Mouse (Mus musculus) embryonic facial prominence, embryonic 13.5 days (tissue): Measurements from ENCODE around the gene Sema4g. TPM values are rescaled to one million over a fixed set of nuclear protein-coding genes. Genes with fewer than 3 reads are reported as not detected.
A peak's percentile ranks its signal among the peaks of the same experiment; 100 is the strongest.

Experiments
- ATAC-seq: fragments of 200-750 bp; cut with Nextera tagmentation; 2 replicates; pipeline ENCODE4 v1.8.0; 2017; ENCODE audit warnings: low read depth; ENCODE audit not compliant: insufficient number of reproducible peaks, insufficient read depth, low FRiP score, low TSS enrichment
- H3K27ac ChIP-seq: fragments of 300-500 bp; sonication (generic); 2 replicates; pipeline ENCODE4 v1.5.1; 2015; ENCODE audit warnings: moderate library complexity, mild to moderate bottlenecking, inconsistent platforms
- H3K27me3 ChIP-seq: fragments of 300-500 bp; sonication (generic); 2 replicates; pipeline ENCODE4 v1.6.1; 2015; ENCODE audit warnings: mild to moderate bottlenecking, inconsistent platforms
- H3K36me3 ChIP-seq: fragments of 300-500 bp; sonication (generic); 2 replicates; pipeline ENCODE4 v1.6.1; 2015; ENCODE audit warnings: mild to moderate bottlenecking, inconsistent platforms
- H3K4me1 ChIP-seq: fragments of 300-500 bp; sonication (generic); 2 replicates; pipeline ENCODE4 v1.6.1; 2015; ENCODE audit warnings: inconsistent platforms
- H3K4me2 ChIP-seq: fragments of 300-500 bp; sonication (generic); 2 replicates; pipeline ENCODE4 v1.6.1; 2015; ENCODE audit warnings: moderate library complexity, mild to moderate bottlenecking, inconsistent platforms
- H3K4me3 ChIP-seq: fragments of 300-500 bp; sonication (generic); 2 replicates; pipeline ENCODE4 v1.5.1; 2015; ENCODE audit warnings: mild to moderate bottlenecking, inconsistent platforms
- H3K9ac ChIP-seq: fragments of 300-500 bp; sonication (generic); 2 replicates; pipeline ENCODE4 v1.6.1; 2015; ENCODE audit warnings: mild to moderate bottlenecking, inconsistent platforms
- H3K9me3 ChIP-seq: fragments of 300-500 bp; sonication (generic); 2 replicates; pipeline ENCODE4 v1.6.1; 2016; ENCODE audit warnings: inconsistent platforms
- WGBS: fragments of 180-500 bp; shearing (Covaris S2); methylation state at CpG from one replicate; pipeline ENCODE4 v1.1.7; 2015; ENCODE audit warnings: mixed read lengths; 5-methylcytosine and 5-hydroxymethylcytosine counted together
- polyA plus RNA-seq: library from polyadenylated mRNA; unstranded; fragments of >200 nt; fragmentation: Nextera tagmentation; extraction: Ambion mirVana; gene quantifications from 2 replicates; pipeline ENCODE4 v1.2.1, GENCODE M21; 2015

Sema4g gene
- polyA plus RNA-seq, 1 experiment from 2014 or later = 7.1 TPM

DNA sequence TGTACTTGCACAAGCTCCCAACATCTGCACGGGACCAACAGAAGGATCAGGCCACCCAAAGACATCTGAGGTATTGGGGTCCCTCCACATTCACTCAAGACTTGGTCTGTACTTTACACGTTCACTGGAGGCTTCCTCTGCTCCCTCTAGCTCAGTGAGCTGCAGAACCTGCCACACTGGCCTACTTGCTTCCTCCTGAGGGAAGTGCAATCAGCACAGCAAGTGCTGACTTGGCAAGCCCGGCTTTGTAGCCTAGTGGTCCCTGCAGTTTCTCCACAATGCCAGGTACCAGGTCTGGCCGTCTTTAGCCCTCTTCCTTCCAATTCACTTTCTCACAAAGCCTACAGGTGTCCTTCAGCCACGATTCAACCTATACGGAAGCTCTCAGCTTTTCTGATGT lies 1.9 kb upstream of the Sema4g start:
- H3K9me3 ChIP-seq = no peaks in the 10 kb centered on the region
- H3K4me1 ChIP-seq = peaks cover 26% of the 10 kb centered on the region
- ATAC-seq = no peak
- H3K36me3 ChIP-seq = peaks cover 9% of the 10 kb centered on the region; the same call in 1 of the 2 replicates
- H3K4me3 ChIP-seq = no peak overlapping the region
- WGBS = 71% methylated on average over 6 of the region's 6 CpGs
- H3K27ac ChIP-seq = no peak overlapping the region
- no peak overlapping the region for H3K9ac ChIP-seq
- H3K4me2 ChIP-seq = no peak overlapping the region
- no peaks in the 10 kb centered on the region for H3K27me3 ChIP-seq

DNA sequence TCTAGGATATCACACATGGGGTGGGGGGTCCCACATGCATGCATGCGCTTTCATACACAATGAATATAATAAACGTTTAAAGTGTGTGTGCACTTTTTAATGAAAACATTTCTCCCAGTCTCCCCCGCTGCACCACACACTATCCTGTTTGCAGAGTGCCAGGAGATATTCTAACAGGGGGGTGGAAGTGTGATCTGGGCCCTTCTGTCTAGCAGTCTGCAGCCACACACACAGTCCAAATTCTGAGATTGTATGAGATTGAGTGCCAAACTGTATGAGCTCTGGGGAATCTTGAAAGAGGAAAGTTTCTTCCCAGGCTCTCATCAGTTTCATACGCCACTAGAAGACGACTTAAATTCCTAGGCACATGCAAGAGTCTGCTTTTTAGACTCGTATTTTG lies 1.1 kb upstream of the Sema4g start:
- Histone ChIP-seq H3K4me1 (peaks cover 31% of the 10 kb centered on the region), H3K4me3 (no peak overlapping the region), H3K4me2 (no peak overlapping the region), H3K36me3 (peaks cover 13% of the 10 kb centered on the region; the same call in 1 of the 2 replicates), H3K27ac (no peak overlapping the region; the same call in 1 of the 2 replicates), H3K9ac (no peak overlapping the region), H3K9me3 (no peaks in the 10 kb centered on the region), H3K27me3 (no peaks in the 10 kb centered on the region)
- ATAC-seq = no peak
- 54% methylated on average over 6 of the region's 6 CpGs for whole genome bisulfite sequencing

DNA sequence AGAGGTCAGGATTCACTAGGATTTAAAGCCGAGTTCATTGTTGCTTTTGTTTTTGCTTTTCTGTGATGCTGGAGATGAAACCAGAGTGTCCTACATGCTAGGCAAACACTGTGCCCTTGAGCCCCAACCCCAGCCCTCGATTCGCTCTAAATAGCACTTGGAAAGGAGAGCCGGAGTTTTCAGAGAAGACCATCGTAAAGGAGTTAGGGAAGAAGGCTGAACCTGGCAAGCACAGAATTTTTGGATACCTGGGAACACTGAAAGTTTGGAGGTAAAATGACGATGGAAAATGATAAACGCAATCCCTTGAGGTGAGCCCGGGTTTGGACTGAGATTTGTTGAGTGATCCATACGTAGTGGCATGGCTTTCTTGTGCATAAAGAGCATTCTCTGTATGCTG lies 580 bp upstream of the Sema4g start:
- H3K9ac ChIP-seq = peak overlapping the region; percentile 78
- no peak for ATAC-seq
- peaks cover 14% of the 10 kb centered on the region; the same call in 1 of the 2 replicates for H3K36me3 ChIP-seq
- H3K4me3 ChIP-seq = peak overlapping the region; percentile 77
- WGBS = 24% methylated on average over 9 of the region's 9 CpGs
- peak overlapping the region; percentile 34 for H3K27ac ChIP-seq
- no peaks in the 10 kb centered on the region for H3K27me3 ChIP-seq
- H3K4me2 ChIP-seq = peak overlapping the region; percentile 89
- H3K9me3 ChIP-seq = no peaks in the 10 kb centered on the region
- peaks cover 31% of the 10 kb centered on the region for H3K4me1 ChIP-seq

DNA sequence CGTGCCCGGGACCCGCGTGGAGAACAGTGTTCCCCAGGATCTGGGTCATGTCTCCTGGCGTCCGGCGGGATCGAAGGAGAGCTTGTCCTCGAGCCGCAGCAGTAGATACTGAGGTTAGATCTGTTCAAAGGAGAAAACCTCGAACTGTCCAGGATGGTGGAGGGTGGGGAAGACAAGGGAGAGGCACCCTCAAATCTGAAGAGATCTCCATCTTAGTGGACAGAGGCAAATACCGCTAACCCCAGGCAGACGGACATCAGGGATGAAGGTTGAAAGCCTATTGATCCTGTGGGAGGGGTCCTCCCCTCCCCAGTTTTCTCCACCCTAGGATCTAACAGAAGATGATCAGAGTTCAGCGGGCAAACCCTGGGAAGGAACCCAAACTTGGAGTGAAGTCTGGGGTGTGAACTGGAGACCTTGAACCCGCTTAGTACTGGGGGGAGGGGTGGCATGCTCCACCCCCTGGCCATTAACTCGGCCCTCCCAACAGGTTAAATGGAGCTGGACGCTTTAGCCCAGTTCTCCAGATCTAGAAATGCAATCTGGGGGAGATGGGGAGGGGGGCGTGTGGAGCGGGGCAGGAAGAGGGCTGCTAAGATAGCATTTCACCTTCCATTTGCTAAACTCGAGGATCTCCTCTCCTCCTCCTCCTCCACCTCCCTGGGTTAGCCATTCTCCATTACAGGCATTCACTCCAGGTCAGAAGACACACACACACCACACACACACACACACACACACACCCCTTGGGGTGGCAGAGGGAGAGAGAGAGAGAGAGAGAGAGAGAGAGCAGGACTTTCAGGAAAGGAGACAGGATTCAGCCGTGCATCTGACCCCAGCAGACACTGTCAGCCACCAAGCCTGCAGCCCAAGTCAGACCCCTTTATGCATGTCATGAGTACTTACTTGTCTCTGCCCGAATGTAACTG lies 930 bp downstream of the Sema4g start:
- WGBS = 5% methylated on average over 22 of the region's 22 CpGs
- ATAC-seq = no peak
- peak overlapping the region; percentile 89 for H3K4me2 ChIP-seq
- no peaks in the 10 kb centered on the region for H3K27me3 ChIP-seq
- H3K4me1 ChIP-seq = peaks cover 31% of the 10 kb centered on the region
- peaks cover 12% of the 10 kb centered on the region; the same call in 1 of the 2 replicates for H3K36me3 ChIP-seq
- peak overlapping the region; percentile 77 for H3K4me3 ChIP-seq
- peak overlapping the region; percentile 34 for H3K27ac ChIP-seq
- no peaks in the 10 kb centered on the region for H3K9me3 ChIP-seq
- peak overlapping the region; percentile 78 for H3K9ac ChIP-seq

DNA sequence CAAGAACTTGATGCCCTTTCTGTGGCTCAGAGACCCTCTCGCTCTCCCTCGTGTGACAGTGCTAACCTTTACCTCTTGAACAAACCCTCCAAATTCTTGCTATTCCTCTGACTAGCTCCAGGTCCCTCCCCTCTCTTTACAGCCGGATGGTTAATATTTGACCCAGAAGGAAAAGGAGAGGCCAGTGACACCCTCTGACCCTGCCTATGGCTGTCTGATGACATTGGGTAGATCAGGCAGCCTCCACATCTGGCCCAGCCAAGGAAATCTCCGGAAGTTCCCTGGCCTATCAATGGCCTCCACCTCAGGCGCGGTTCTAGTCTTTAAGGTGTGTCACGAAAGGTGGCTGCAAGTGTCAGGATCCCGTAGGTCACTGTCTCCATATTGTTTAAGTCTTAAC lies 2.1 kb downstream of the Sema4g start:
- H3K4me2 ChIP-seq = no peak overlapping the region
- no peaks in the 10 kb centered on the region for H3K9me3 ChIP-seq
- H3K36me3 ChIP-seq = peaks cover 12% of the 10 kb centered on the region
- 0 out of 2 replicates have a peak overlapping the region, but pooled peaks have one; percentile 78 for H3K9ac ChIP-seq
- no peaks in the 10 kb centered on the region for H3K27me3 ChIP-seq
- 73% methylated on average over 8 of the region's 8 CpGs for WGBS
- H3K27ac ChIP-seq = no peak overlapping the region
- ATAC-seq = no peak
- H3K4me1 ChIP-seq = peaks cover 31% of the 10 kb centered on the region
- no peak overlapping the region for H3K4me3 ChIP-seq

DNA sequence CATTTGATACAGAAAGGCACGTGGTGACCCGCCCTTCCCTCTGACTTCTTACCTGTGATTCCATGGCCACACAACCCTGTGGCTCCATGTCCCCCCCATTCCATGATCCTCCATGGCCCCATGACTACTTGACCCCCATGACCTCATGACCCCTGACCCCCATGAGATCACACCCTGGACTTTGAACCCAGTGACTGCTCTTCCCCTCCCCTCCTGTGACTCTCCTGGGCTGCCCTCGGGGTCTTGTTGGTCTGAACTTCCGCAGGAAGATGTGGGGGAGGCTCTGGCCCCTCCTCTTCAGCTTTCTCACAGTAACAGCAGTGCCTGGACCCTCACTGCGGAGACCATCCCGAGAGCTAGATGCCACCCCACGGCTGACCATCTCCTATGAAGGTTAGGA lies 3.3 kb downstream of the Sema4g start:
- no peaks in the 10 kb centered on the region for H3K27me3 ChIP-seq
- no peak overlapping the region for H3K4me2 ChIP-seq
- H3K9ac ChIP-seq = no peak overlapping the region
- no peak overlapping the region for H3K4me3 ChIP-seq
- no peak overlapping the region for H3K27ac ChIP-seq
- no peak for ATAC-seq
- H3K4me1 ChIP-seq = peaks cover 31% of the 10 kb centered on the region
- no peaks in the 10 kb centered on the region for H3K9me3 ChIP-seq
- H3K36me3 ChIP-seq = peaks cover 21% of the 10 kb centered on the region
- WGBS = 34% methylated on average over 7 of the region's 7 CpGs

DNA sequence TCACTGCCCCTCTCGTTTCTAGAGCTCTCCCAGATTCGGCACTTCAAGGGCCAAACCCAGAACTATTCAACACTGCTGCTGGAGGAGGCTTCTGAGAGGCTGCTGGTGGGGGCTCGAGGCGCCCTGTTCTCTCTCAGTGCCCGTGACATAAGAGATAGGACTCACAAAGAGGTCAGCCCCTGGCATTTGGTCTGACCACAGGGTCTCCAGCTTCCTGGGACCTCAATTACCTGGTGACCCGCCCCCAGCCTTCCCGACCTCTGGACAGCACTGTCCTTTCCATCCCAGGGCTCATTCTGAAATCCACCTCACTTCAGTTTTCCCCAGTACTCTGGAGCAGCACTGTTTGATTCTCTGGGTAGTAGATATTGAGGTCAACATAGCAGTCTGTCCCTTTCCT lies 3.8 kb downstream of the Sema4g start:
- H3K27ac ChIP-seq = no peak overlapping the region
- H3K9ac ChIP-seq = no peak overlapping the region
- H3K4me2 ChIP-seq = no peak overlapping the region
- peaks cover 25% of the 10 kb centered on the region for H3K36me3 ChIP-seq
- peaks cover 31% of the 10 kb centered on the region for H3K4me1 ChIP-seq
- 60% methylated on average over 7 of the region's 7 CpGs for WGBS
- ATAC-seq = no peak
- no peaks in the 10 kb centered on the region for H3K9me3 ChIP-seq
- no peaks in the 10 kb centered on the region for H3K27me3 ChIP-seq
- H3K4me3 ChIP-seq = no peak overlapping the region

DNA sequence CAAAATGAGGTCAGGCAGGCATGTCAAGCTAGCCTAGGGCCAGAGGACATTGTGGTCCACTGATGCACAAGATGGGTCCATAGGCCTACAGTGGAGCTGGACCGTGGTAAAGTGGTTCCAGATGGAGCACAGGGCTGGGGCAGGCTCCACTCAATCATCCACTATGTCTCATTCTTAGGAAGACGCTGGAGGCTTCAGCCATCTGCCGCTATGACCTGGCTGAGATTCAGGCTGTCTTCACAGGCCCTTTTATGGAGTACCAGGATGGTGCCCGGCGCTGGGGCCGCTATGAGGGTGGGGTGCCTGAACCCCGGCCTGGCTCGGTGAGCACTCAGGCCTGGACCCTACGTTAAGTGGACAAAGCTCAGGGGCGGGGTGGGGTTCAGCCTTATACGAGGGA lies 8.9 kb downstream of the Sema4g start:
- Histone ChIP-seq H3K27me3 (no peaks in the 10 kb centered on the region), H3K27ac (no peak overlapping the region), H3K4me2 (no peak overlapping the region), H3K36me3 (peaks cover 66% of the 10 kb centered on the region), H3K9ac (no peak overlapping the region), H3K4me3 (no peak overlapping the region), H3K9me3 (no peaks in the 10 kb centered on the region), H3K4me1 (no peaks in the 10 kb centered on the region)
- WGBS = 70% methylated on average over 11 of the region's 11 CpGs
- ATAC-seq = no peak

DNA sequence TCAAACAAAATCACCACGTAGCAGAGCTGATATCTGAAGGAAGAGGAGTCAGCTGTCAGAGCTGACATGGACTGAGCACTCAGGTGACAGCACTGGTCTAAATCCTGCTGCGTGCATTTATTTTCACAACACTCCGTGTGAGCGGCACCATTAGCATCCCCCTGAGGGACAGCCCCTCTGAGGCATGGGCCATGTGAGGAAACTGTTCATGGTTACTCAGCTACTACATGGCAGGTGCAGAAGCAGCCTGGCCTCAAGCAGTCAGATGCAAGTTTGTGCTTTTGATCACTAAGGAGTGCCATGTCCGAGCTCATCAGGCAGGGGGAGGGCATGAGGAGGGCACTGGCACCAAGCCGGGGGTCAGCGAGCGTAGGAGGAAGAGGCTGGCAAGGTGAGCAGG lies 10.7 kb downstream of the Sema4g start:
- Histone ChIP-seq H3K36me3 (peaks cover 80% of the 10 kb centered on the region), H3K27me3 (no peaks in the 10 kb centered on the region), H3K4me2 (no peak overlapping the region), H3K9ac (no peak overlapping the region), H3K9me3 (no peaks in the 10 kb centered on the region), H3K27ac (no peak overlapping the region), H3K4me3 (no peak overlapping the region), H3K4me1 (0 out of 2 replicates have a peak, but pooled peaks cover 2% of the 10 kb centered on the region)
- WGBS = 85% methylated on average over 8 of the region's 8 CpGs
- ATAC-seq = no peak

DNA sequence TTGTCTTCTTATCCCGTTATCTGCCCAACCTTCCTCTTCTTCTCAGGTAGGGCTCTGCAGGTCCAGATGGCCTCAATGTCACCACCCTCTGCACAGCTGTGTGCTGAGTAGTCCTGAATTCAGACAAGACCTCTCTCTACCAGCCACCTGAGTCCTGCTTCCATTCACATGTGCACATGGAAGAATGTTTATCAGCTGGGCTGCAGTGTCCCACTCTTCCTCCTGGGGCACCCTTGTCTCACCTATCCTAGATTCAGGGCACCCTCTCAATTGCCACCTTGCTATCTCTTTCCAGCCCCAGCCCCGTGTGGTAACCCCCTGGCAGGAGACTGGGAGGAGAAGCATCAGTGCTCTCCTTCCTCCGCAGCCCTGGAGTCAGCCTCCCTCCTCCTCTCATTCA lies 13.4 kb downstream of the Sema4g start:
- Histone ChIP-seq H3K27me3 (no peaks in the 10 kb centered on the region), H3K9me3 (no peaks in the 10 kb centered on the region), H3K9ac (no peak overlapping the region), H3K4me2 (no peak overlapping the region), H3K4me3 (no peak overlapping the region), H3K27ac (no peak overlapping the region), H3K36me3 (peaks cover 72% of the 10 kb centered on the region), H3K4me1 (peaks cover 17% of the 10 kb centered on the region)
- ATAC-seq = no peak
- 78% methylated on average over 3 of the region's 3 CpGs for WGBS

DNA sequence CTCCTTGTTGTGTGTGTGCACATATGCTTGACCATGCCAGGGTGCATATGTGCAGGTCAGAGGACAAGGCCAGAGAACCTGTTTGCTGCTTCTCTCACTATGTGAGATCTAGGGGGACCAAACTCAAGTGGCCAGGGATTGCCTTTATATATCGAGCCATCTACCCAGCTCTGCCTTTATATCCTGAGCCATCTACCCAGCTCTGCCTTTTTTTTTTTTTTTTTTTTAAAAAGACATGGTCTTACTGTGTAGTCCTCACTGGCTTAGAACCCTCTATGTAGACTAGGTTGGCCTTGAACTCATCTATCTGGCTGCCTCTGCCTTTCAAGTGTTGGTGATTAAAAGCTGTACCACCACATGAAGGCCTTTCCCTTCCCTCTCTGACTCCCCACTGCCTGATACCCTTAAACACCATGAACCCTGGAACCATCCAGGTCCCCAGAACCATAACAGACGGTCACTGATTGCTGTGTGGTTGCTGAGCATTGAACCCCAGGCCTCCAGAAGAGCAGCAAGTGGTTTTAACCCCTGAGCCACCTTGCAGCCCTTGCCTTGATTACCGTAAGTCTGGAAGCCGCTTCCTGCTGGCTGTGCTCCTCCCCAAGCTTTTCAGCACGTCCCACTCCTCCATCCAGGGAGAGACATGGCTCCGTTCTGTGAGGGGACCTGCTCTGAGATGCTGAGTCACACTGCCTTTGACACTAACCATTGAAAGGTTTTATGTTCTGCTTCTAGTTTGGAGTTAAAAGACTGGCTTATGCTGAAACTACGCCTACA lies 15.0 kb downstream of the Sema4g start:
- H3K27ac ChIP-seq = no peak overlapping the region
- peaks cover 65% of the 10 kb centered on the region for H3K36me3 ChIP-seq
- 85% methylated on average over 7 of the region's 7 CpGs for WGBS

More for the DNA sequence above, 15.0 kb downstream of the Sema4g start:
- Histone ChIP-seq H3K4me3 (no peak overlapping the region), H3K4me1 (peaks cover 28% of the 10 kb centered on the region), H3K4me2 (no peak overlapping the region), H3K9me3 (no peaks in the 10 kb centered on the region), H3K9ac (peak overlapping the region; percentile 27; the same call in 1 of the 2 replicates), H3K27me3 (no peaks in the 10 kb centered on the region)
- ATAC-seq = no peak
